Mouse (Mus musculus): ENCODE measurements around the gene Keg1. TPM values are rescaled to one million over a fixed set of nuclear protein-coding genes. Genes with fewer than 3 reads are reported as not detected.
"Not testable (repeated sequence)": the region's sequence is repeated elsewhere in the genome, so short reads cannot be mapped to it uniquely, and the experiment has no call there.

Gene Keg1
- polyA plus RNA-seq, 1 experiment from 2014 or later: not detected

- Histone ChIP-seq H3K4me3 (no peak overlapping the region), H3K4me2 (replicated peaks) (no peak overlapping the region), H3K9ac (no peak overlapping the region), H3K27me3 (no peaks in the 10 kb centered on the region), H3K4me1 (no peaks in the 10 kb centered on the region), H3K27ac (no peak overlapping the region), H3K9me3 (no peaks in the 10 kb centered on the region), H3K36me3 (no peaks in the 10 kb centered on the region)
- no peak for ATAC-seq (ENCODE audit: insufficient number of reproducible peaks, insufficient read depth, low FRiP score, low TSS enrichment)
- 63% methylated on average over 2 of the region's 2 CpGs for WGBS
These were observed 24.9 kb downstream of the Keg1 start for GRCm38 (mm10) chr19:12720463-12720862.

- not testable (repeated sequence) for H3K27me3 ChIP-seq; H3K9me3 ChIP-seq; H3K36me3 ChIP-seq; H3K9ac ChIP-seq; H3K4me2 ChIP-seq (replicated peaks); H3K27ac ChIP-seq; H3K4me3 ChIP-seq; ATAC-seq (ENCODE audit: insufficient number of reproducible peaks, insufficient read depth, low FRiP score, low TSS enrichment); H3K4me1 ChIP-seq
- WGBS: 86% methylated on average over 5 of the region's 5 CpGs
These were observed 25.3 kb downstream of the Keg1 start for GRCm38 (mm10) chr19:12720919-12721318.

- H3K4me2 ChIP-seq (replicated peaks); H3K4me1 ChIP-seq; H3K27ac ChIP-seq; H3K36me3 ChIP-seq; H3K27me3 ChIP-seq; H3K4me3 ChIP-seq; H3K9me3 ChIP-seq; H3K9ac ChIP-seq; ATAC-seq (ENCODE audit: insufficient number of reproducible peaks, insufficient read depth, low FRiP score, low TSS enrichment): not testable (repeated sequence)
- WGBS: 93% methylated on average over 7 of the region's 7 CpGs
These were observed 26.0 kb downstream of the Keg1 start for GRCm38 (mm10) chr19:12721596-12721995.

GRCm38 (mm10) chr19:12722308-12722707 lies 26.7 kb downstream of the Keg1 start:
- WGBS: 72% methylated on average over 2 of the region's 3 CpGs

GRCm38 (mm10) chr19:12725851-12726250 lies 30.3 kb downstream of the Keg1 start:
- Histone ChIP-seq H3K27me3 (no peaks in the 10 kb centered on the region), H3K4me2 (replicated peaks) (no peak overlapping the region), H3K9me3 (no peaks in the 10 kb centered on the region), H3K36me3 (no peaks in the 10 kb centered on the region), H3K27ac (no peak overlapping the region), H3K9ac (no peak overlapping the region), H3K4me3 (no peak overlapping the region), H3K4me1 (no peaks in the 10 kb centered on the region)
- WGBS: 78% methylated on average over 1 of the region's 1 CpGs
- no peak for ATAC-seq (ENCODE audit: insufficient number of reproducible peaks, insufficient read depth, low FRiP score, low TSS enrichment)

More at GRCm38 (mm10) chr19:12722308-12722707, 26.7 kb downstream of the Keg1 start:
- no peak for ATAC-seq (ENCODE audit: insufficient number of reproducible peaks, insufficient read depth, low FRiP score, low TSS enrichment)
- Histone ChIP-seq H3K4me1 (no peaks in the 10 kb centered on the region), H3K9me3 (no peaks in the 10 kb centered on the region), H3K36me3 (no peaks in the 10 kb centered on the region), H3K27me3 (no peaks in the 10 kb centered on the region), H3K27ac (no peak overlapping the region), H3K4me3 (no peak overlapping the region), H3K9ac (no peak overlapping the region), H3K4me2 (replicated peaks) (no peak overlapping the region)

- Histone ChIP-seq H3K36me3 (no peaks in the 10 kb centered on the region), H3K4me1 (no peaks in the 10 kb centered on the region), H3K27me3 (no peaks in the 10 kb centered on the region), H3K9ac (no peak overlapping the region), H3K27ac (no peak overlapping the region), H3K9me3 (no peaks in the 10 kb centered on the region), H3K4me2 (replicated peaks) (no peak overlapping the region), H3K4me3 (no peak overlapping the region)
- no peak for ATAC-seq (ENCODE audit: insufficient number of reproducible peaks, insufficient read depth, low FRiP score, low TSS enrichment)
- 48% methylated on average over 1 of the region's 1 CpGs for WGBS
These were observed 35.5 kb downstream of the Keg1 start for GRCm38 (mm10) chr19:12731036-12731435.

GRCm38 (mm10) chr19:12731950-12732349 lies 36.4 kb downstream of the Keg1 start:
- Histone ChIP-seq H3K4me3 (no peak overlapping the region), H3K9ac (no peak overlapping the region), H3K27me3 (no peaks in the 10 kb centered on the region), H3K4me2 (replicated peaks) (no peak overlapping the region), H3K27ac (no peak overlapping the region), H3K36me3 (no peaks in the 10 kb centered on the region), H3K9me3 (no peaks in the 10 kb centered on the region), H3K4me1 (no peaks in the 10 kb centered on the region)
- WGBS: 80% methylated on average over 2 of the region's 2 CpGs
- ATAC-seq (ENCODE audit: insufficient number of reproducible peaks, insufficient read depth, low FRiP score, low TSS enrichment): no peak

- Histone ChIP-seq H3K9me3 (no peaks in the 10 kb centered on the region), H3K4me1 (no peaks in the 10 kb centered on the region), H3K27ac (no peak overlapping the region), H3K36me3 (no peaks in the 10 kb centered on the region), H3K4me3 (no peak overlapping the region), H3K9ac (no peak overlapping the region), H3K4me2 (replicated peaks) (no peak overlapping the region), H3K27me3 (no peaks in the 10 kb centered on the region)
- 79% methylated on average over 3 of the region's 3 CpGs for WGBS
- ATAC-seq (ENCODE audit: insufficient number of reproducible peaks, insufficient read depth, low FRiP score, low TSS enrichment): no peak
These were observed 60.7 kb downstream of the Keg1 start for GRCm38 (mm10) chr19:12756286-12756685.

GRCm38 (mm10) chr19:12758936-12759478 lies 63.4 kb downstream of the Keg1 start:
- no peak overlapping the region for H3K9ac ChIP-seq
- no peak for ATAC-seq (ENCODE audit: insufficient number of reproducible peaks, insufficient read depth, low FRiP score, low TSS enrichment)
- WGBS: 86% methylated on average over 1 of the region's 1 CpGs

GRCm38 (mm10) chr19:12759656-12760055 lies 64.1 kb downstream of the Keg1 start:
- peaks cover 13% of the 10 kb centered on the region for H3K36me3 ChIP-seq
- no peaks in the 10 kb centered on the region for H3K27me3 ChIP-seq
- no peaks in the 10 kb centered on the region for H3K9me3 ChIP-seq
- no peak overlapping the region for H3K4me3 ChIP-seq
- H3K9ac ChIP-seq: no peak overlapping the region
- no peak overlapping the region for H3K27ac ChIP-seq
- ATAC-seq (ENCODE audit: insufficient number of reproducible peaks, insufficient read depth, low FRiP score, low TSS enrichment): no peak
- WGBS: 72% methylated on average over 2 of the region's 2 CpGs
- H3K4me1 ChIP-seq: no peaks in the 10 kb centered on the region
- no peak overlapping the region for H3K4me2 ChIP-seq (replicated peaks)

More at GRCm38 (mm10) chr19:12758936-12759478, 63.4 kb downstream of the Keg1 start:
- Histone ChIP-seq H3K27ac (no peak overlapping the region), H3K9me3 (no peaks in the 10 kb centered on the region), H3K36me3 (peaks cover 7% of the 10 kb centered on the region), H3K4me3 (no peak overlapping the region), H3K4me1 (no peaks in the 10 kb centered on the region), H3K27me3 (no peaks in the 10 kb centered on the region), H3K4me2 (replicated peaks) (no peak overlapping the region)

GRCm38 (mm10) chr19:12762212-12763130 lies 66.9 kb downstream of the Keg1 start:
- ATAC-seq (ENCODE audit: insufficient number of reproducible peaks, insufficient read depth, low FRiP score, low TSS enrichment): no peak
- no peak overlapping the region for H3K4me2 ChIP-seq (replicated peaks)
- no peak overlapping the region for H3K9ac ChIP-seq
- H3K27me3 ChIP-seq: no peaks in the 10 kb centered on the region
- no peaks in the 10 kb centered on the region for H3K9me3 ChIP-seq
- 55% methylated on average over 2 of the region's 2 CpGs for WGBS
- H3K27ac ChIP-seq: no peak overlapping the region
- no peaks in the 10 kb centered on the region for H3K4me1 ChIP-seq
- H3K36me3 ChIP-seq: peaks cover 23% of the 10 kb centered on the region
- no peak overlapping the region for H3K4me3 ChIP-seq

- no peak within 1 kb of the TSS for H3K4me2 ChIP-seq (replicated peaks)
- no peak for ATAC-seq (ENCODE audit: insufficient number of reproducible peaks, insufficient read depth, low FRiP score, low TSS enrichment)
- no peak within 1 kb of the TSS for H3K27ac ChIP-seq
- WGBS: 71% methylated on average over 7 of the region's 7 CpGs
- H3K36me3 ChIP-seq: peaks cover 51% of the 10 kb centered on the region
- H3K27me3 ChIP-seq: no peaks in the 10 kb centered on the region
- no peak within 1 kb of the TSS for H3K4me3 ChIP-seq
- no peaks in the 10 kb centered on the region for H3K4me1 ChIP-seq
- H3K9ac ChIP-seq: no peak within 1 kb of the TSS
- no peaks in the 10 kb centered on the region for H3K9me3 ChIP-seq
These were observed 69.7 kb downstream of the Keg1 start, which contains the start of gene Cntf for GRCm38 (mm10) chr19:12765308-12765707. Gene Cntf (minus strand): TSS chr19:12765632.

Data from embryonic facial prominence, embryonic 12.5 days (tissue).